Mouse (Mus musculus) monocyte, adult 59 days (primary cell): ENCODE results near the gene Gm3336. TPM values are rescaled to one million over a fixed set of nuclear protein-coding genes. Genes with fewer than 3 reads are reported as not detected.

Experiments
- total RNA-seq, 2 experiments: library from RNA; stranded (reverse); gene quantifications; one replicate each; pipeline ENCODE4 v1.2.4; 2023

Gm3336 gene
- under 1 TPM in 1 of 2 experiments, not detected in 1; 0.79 TPM for total RNA-seq

GRCm38 (mm10) chr8:70718297-70718696 lies at the start of gene Gm3336:
Gene Gm3336 (plus strand): TSS chr8:70718543.

DNA sequence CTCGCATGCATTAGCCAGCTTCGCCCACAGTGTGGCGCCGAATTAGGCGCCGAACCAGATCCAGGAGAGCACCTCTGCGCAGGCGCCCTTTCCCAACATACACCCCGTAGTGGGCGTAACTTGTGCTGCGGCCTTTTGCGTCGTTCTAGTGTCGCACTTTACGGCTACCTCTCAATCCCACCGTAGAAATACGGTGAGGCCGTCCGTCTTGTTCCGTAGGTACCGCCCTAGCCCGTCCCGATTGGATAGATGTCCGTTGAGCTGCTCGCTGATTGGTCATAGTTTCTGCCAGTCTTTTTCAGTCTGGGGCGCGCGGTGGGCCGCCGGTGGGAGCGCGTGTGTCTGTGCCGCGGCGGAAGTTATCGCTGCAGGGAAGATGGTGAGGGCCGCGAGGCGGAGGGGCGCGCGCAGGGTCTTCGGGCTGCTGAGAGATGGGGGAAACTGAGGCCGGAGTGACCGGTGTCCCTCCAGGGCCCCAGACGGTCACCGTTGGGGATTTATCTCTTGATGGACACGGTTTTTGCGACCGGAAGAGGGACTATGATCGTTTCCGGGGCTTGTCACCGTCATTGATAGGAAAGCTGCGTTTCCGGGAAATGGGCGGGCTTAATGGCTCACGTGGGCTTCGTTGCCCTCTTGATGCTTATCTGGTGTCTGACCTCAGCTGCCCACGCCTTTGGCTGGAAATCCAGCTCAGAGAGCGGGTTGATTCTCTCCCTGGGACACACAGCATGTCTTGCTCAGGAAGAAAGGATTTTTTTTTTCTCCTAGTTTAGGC lies 45.1 kb upstream of the Gm3336 start, which contains the start of gene Lsm4:
Lsm4 (plus strand) TSS at position 170 of the 778 bp plus-strand sequence.

GRCm38 (mm10) chr8:70698310-70699109 lies 19.8 kb upstream of the Gm3336 start, which contains the start of gene Jund:
Gene Jund (plus strand): TSS chr8:70698949.

DNA sequence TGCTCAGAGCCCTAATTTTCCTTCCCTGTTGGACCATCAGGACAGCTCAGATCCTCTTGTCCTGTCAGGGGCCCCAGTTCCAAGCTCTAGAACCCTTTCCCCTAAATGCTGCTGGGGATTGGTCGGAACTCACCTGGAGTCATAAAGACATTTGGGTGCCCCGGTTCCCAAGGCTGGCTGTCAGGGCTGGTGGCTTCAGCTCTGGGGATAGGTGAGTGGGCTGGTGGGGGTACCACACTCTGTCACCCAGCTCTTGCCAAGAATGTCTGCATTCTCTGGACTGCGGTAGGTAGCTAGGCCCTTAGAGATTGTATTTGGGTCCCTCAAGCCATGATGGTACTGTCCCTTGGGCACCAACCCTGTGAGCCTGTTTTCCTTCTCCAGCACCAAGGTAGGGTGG lies 15.1 kb upstream of the Gm3336 start, which contains the start of gene Iqcn:
Iqcn (plus strand) TSS at position 171 of the 400 bp plus-strand sequence.

GRCm38 (mm10) chr8:70723486-70724210 lies 5.3 kb downstream of the Gm3336 start, which contains the start of gene Pde4c:
Gene Pde4c (plus strand): TSS chr8:70723720.

GRCm38 (mm10) chr8:70754043-70754870 lies 35.9 kb downstream of the Gm3336 start, which contains the start of gene Rab3a:
Gene Rab3a (plus strand): TSS chr8:70754679.

GRCm38 (mm10) chr8:70760775-70761406 lies 42.5 kb downstream of the Gm3336 start, which contains the start of gene Mpv17l2:
Gene Mpv17l2 (minus strand): TSS chr8:70760946.

Other genes starting within 250 kb of the Gm3336 start
- gene Klhl26, start 241.6 kb upstream of the Gm3336 start, total RNA-seq = 1 to 10 TPM; 7.1 to 7.7 TPM
- gene Tmem59l, start 231.2 kb upstream of the Gm3336 start, total RNA-seq = not detected
- gene Crlf1, start 225.4 kb upstream of the Gm3336 start, total RNA-seq = not detected
- 10 to 100 TPM; 45.5 to 50.2 TPM for gene Rex1bd, start 211.8 kb upstream of the Gm3336 start, total RNA-seq
- 1,000 to 10,000 TPM; 1,782 to 1,797 TPM for gene Uba52, start 207.7 kb upstream of the Gm3336 start, total RNA-seq
- 100 to 1,000 TPM; 180 to 186 TPM for gene Fkbp8, start 190.8 kb upstream of the Gm3336 start, total RNA-seq
- 10 to 100 TPM; 72.6 to 79.4 TPM for gene Kxd1, start 190.6 kb upstream of the Gm3336 start, total RNA-seq
- gene Ell, start 179.1 kb upstream of the Gm3336 start, total RNA-seq = 10 to 100 TPM; 38.3 to 48.7 TPM
- 10 to 100 TPM; 53.8 to 56.4 TPM for gene Isyna1, start 124.2 kb upstream of the Gm3336 start, total RNA-seq
- gene Ssbp4, start 109.7 kb upstream of the Gm3336 start, total RNA-seq = 100 to 1,000 TPM; 135 to 148 TPM
- gene Lrrc25, start 102.4 kb upstream of the Gm3336 start, total RNA-seq = 100 to 1,000 TPM; 164 to 177 TPM
- 10 to 100 TPM; 54.8 to 78.0 TPM for gene Gdf15, start 86.1 kb upstream of the Gm3336 start, total RNA-seq
- gene Pgpep1, start 58.2 kb upstream of the Gm3336 start, total RNA-seq = 1 to 10 TPM; 7.2 to 9.8 TPM
- gene Lsm4, start 45.3 kb upstream of the Gm3336 start, total RNA-seq = 10 to 100 TPM; 46.0 to 54.9 TPM
- 1,000 to 10,000 TPM; 1,065 to 1,168 TPM for gene Jund, start 19.6 kb upstream of the Gm3336 start, total RNA-seq
- gene Iqcn, start 15.1 kb upstream of the Gm3336 start, total RNA-seq = 10 to 100 TPM; 15.5 to 15.9 TPM
- gene Pde4c, start 5.2 kb downstream of the Gm3336 start, total RNA-seq = under 1 TPM in 1 of 2 experiments, not detected in 1; 0.24 TPM
- 1 to 10 TPM; 5.7 to 6.9 TPM for gene Rab3a, start 36.1 kb downstream of the Gm3336 start, total RNA-seq
- 10 to 100 TPM; 28.9 to 32.4 TPM for gene Mpv17l2, start 42.4 kb downstream of the Gm3336 start, total RNA-seq
- 10 to 100 TPM; 23.1 to 26.5 TPM for gene Pik3r2, start 58.2 kb downstream of the Gm3336 start, total RNA-seq
- 100 to 1,000 TPM; 128 to 134 TPM for gene Mast3, start 86.5 kb downstream of the Gm3336 start, total RNA-seq
- gene Il12rb1, start 89.9 kb downstream of the Gm3336 start, total RNA-seq = under 1 TPM; 0.26 to 0.46 TPM
- 10 to 100 TPM; 57.2 to 67.9 TPM for gene Arrdc2, start 121.2 kb downstream of the Gm3336 start, total RNA-seq
- not detected for gene Kcnn1, start 144.7 kb downstream of the Gm3336 start, total RNA-seq
- gene Ccdc124, start 155.4 kb downstream of the Gm3336 start, total RNA-seq = 10 to 100 TPM; 46.6 to 48.7 TPM
- under 1 TPM; 0.21 to 0.33 TPM for gene Slc5a5, start 174.2 kb downstream of the Gm3336 start, total RNA-seq
- 1,000 to 10,000 TPM; 2,573 to 2,784 TPM for gene Rpl18a, start 178.9 kb downstream of the Gm3336 start, total RNA-seq
- gene Map1s, start 187.4 kb downstream of the Gm3336 start, total RNA-seq = 10 to 100 TPM; 52.8 to 55.4 TPM